ENCODE assay signal across 16 mouse cellular contexts in the genomic region with DNA sequence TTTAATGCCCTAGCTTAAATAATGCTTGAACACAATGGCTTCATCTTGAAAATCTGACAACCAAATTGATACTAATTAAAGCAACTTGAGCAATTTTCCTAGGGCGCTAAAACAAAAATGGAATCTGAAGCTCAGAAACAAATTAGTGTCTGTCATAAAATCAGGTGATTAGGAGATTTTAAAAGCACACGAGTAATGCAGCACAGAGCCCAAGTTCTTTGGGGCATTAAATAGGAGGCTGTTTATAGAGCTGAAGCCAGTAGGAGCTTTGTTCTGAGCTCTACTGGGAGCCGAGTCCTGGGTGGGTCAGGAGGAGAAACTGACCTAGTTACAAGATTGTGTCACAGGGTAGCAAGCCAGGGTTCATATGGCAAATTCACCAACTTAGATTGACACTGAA. TPM values are rescaled to one million over a fixed set of nuclear protein-coding genes. Genes with fewer than 3 reads are reported as not detected.
DNase-seq lines count a peak whose midpoint lies in the region; ATAC-seq and TF ChIP-seq lines count a peak whose summit lies in the region.
"Had no signal": no experiment of that assay in that cellular context is flagged by ENCODE, and none has a peak within 500 bp of the region (broad histone marks: within the 10 kb centered on the region; RNA-seq: fewer than 3 reads in every experiment).

No protein-coding gene starts in this region.

- H3K4me3 ChIP-seq in forebrain, postnatal 0 days (ENCODE audit: low read depth, low read length), result no peak overlapping the region
- no peak overlapping the region for H3K4me3 ChIP-seq in forebrain, embryonic 13.5 days
- H3K4me3 ChIP-seq in midbrain, embryonic 16.5 days (ENCODE audit: low read depth, low read length), result no peak overlapping the region
- H3K4me3 ChIP-seq in midbrain, embryonic 15.5 days, result no peak overlapping the region
- H3K4me3 ChIP-seq in olfactory bulb, adult 2 months (ENCODE audit: insufficient read depth, low read depth, low read length), result no peak overlapping the region
- H3K4me3 ChIP-seq: embryonic facial prominence, embryonic 12.5 days; heart, embryonic 13.5 days had no signal

- no peak for DNase-seq in forebrain, postnatal 0 days
- no peak for DNase-seq in lung, adult 18-20 months
- DNase-seq: adrenal gland, adult 8-10 months; adrenal gland, postnatal 36 days; cerebellum, adult 11-12 months; gastrocnemius, postnatal 25 days; heart, postnatal 36 days; kidney, adult 11 months had no signal

- 24% methylated on average over 3 of the region's 3 CpGs for WGBS in forebrain, postnatal 0 days
- 45% methylated on average over 3 of the region's 3 CpGs for WGBS in forebrain, embryonic 13.5 days
- 58% methylated on average over 3 of the region's 3 CpGs for WGBS in midbrain, embryonic 16.5 days
- WGBS in midbrain, embryonic 15.5 days, result 62% methylated on average over 3 of the region's 3 CpGs
- 27% methylated on average over 3 of the region's 3 CpGs for WGBS in olfactory bulb, adult 2 months

- TF ChIP-seq CTCF in forebrain, postnatal 0 days (IDR thresholded peaks at IDR 0.05; ENCODE audit: low read depth), result no peak
- TF ChIP-seq CTCF in olfactory bulb, adult 2 months (IDR thresholded peaks at IDR 0.05; ENCODE audit: insufficient read depth, low read depth, low read length), result no peak

- no peaks in the 10 kb centered on the region for H3K36me3 ChIP-seq in forebrain, postnatal 0 days (ENCODE audit: insufficient read depth)
- H3K36me3 ChIP-seq in forebrain, embryonic 13.5 days (ENCODE audit: poor library complexity, severe bottlenecking), result no peaks in the 10 kb centered on the region
- H3K36me3 ChIP-seq in midbrain, embryonic 16.5 days (ENCODE audit: control insufficient read depth, insufficient read depth, low read length), result no peaks in the 10 kb centered on the region
- H3K36me3 ChIP-seq in midbrain, embryonic 15.5 days (replicated peaks), result no peaks in the 10 kb centered on the region
- H3K36me3 ChIP-seq: embryonic facial prominence, embryonic 12.5 days; heart, embryonic 13.5 days had no signal

- no peaks in the 10 kb centered on the region for H3K27me3 ChIP-seq in forebrain, postnatal 0 days (ENCODE audit: insufficient read depth, low read length)
- H3K27me3 ChIP-seq in forebrain, embryonic 13.5 days, result no peaks in the 10 kb centered on the region
- no peaks in the 10 kb centered on the region for H3K27me3 ChIP-seq in midbrain, embryonic 16.5 days (ENCODE audit: control insufficient read depth, insufficient read depth, low read depth, low read length)
- H3K27me3 ChIP-seq in midbrain, embryonic 15.5 days (replicated peaks), result no peaks in the 10 kb centered on the region
- H3K27me3 ChIP-seq: embryonic facial prominence, embryonic 12.5 days; heart, embryonic 13.5 days had no signal

- no peaks in the 10 kb centered on the region for H3K9me3 ChIP-seq in forebrain, postnatal 0 days (ENCODE audit: low read length)
- no peaks in the 10 kb centered on the region for H3K9me3 ChIP-seq in forebrain, embryonic 13.5 days (replicated peaks)
- no peaks in the 10 kb centered on the region for H3K9me3 ChIP-seq in midbrain, embryonic 16.5 days (replicated peaks; ENCODE audit: control insufficient read depth, low read length, poor library complexity, severe bottlenecking)
- no peaks in the 10 kb centered on the region for H3K9me3 ChIP-seq in midbrain, embryonic 15.5 days
- H3K9me3 ChIP-seq: embryonic facial prominence, embryonic 12.5 days; heart, embryonic 13.5 days had no signal

- ATAC-seq in forebrain, postnatal 0 days, result peak; percentile 64; the same call in 1 of the 2 replicates
- ATAC-seq in forebrain, embryonic 13.5 days, result no peak
- no peak for ATAC-seq in midbrain, embryonic 16.5 days
- no peak for ATAC-seq in midbrain, embryonic 15.5 days (replicated peaks)
- ATAC-seq in erythroblast, adult 5-6 weeks (replicated peaks; ENCODE audit: low FRiP score, poor library complexity, severe bottlenecking), result no peak
- ATAC-seq: hindbrain, embryonic 16.5 days had no signal

- TF ChIP-seq POLR2A in olfactory bulb, adult 2 months (IDR thresholded peaks at IDR 0.05; ENCODE audit: insufficient read depth, low read depth, low read length), result no peak

- H3K27ac ChIP-seq in forebrain, postnatal 0 days (ENCODE audit: low read depth, low read length), result peak overlapping the region; percentile 60; the same call in 1 of the 2 replicates
- H3K27ac ChIP-seq in forebrain, embryonic 13.5 days, result no peak overlapping the region; the same call in none of the 2 replicates
- peak overlapping the region; percentile 28; the same call in 1 of the 2 replicates for H3K27ac ChIP-seq in midbrain, embryonic 16.5 days (ENCODE audit: low read length)
- no peak overlapping the region for H3K27ac ChIP-seq in midbrain, embryonic 15.5 days
- peak overlapping the region; percentile 45; the same call in 1 of the 2 replicates for H3K27ac ChIP-seq in olfactory bulb, adult 2 months (ENCODE audit: insufficient read depth, low read depth, low read length)
- H3K27ac ChIP-seq: embryonic facial prominence, embryonic 12.5 days; heart, embryonic 13.5 days had no signal

- H3K4me2 ChIP-seq in forebrain, postnatal 0 days (ENCODE audit: low read depth), result no peak overlapping the region
- no peak overlapping the region for H3K4me2 ChIP-seq in forebrain, embryonic 13.5 days
- no peak overlapping the region for H3K4me2 ChIP-seq in midbrain, embryonic 16.5 days (ENCODE audit: low read length)
- no peak overlapping the region for H3K4me2 ChIP-seq in midbrain, embryonic 15.5 days
- H3K4me2 ChIP-seq: embryonic facial prominence, embryonic 12.5 days; heart, embryonic 13.5 days had no signal

- no peak overlapping the region for H3K9ac ChIP-seq in forebrain, postnatal 0 days
- no peak overlapping the region for H3K9ac ChIP-seq in forebrain, embryonic 13.5 days
- H3K9ac ChIP-seq in midbrain, embryonic 16.5 days (ENCODE audit: low read depth, low read length), result no peak overlapping the region
- no peak overlapping the region for H3K9ac ChIP-seq in midbrain, embryonic 15.5 days
- H3K9ac ChIP-seq: embryonic facial prominence, embryonic 12.5 days; heart, embryonic 13.5 days had no signal

- H3K4me1 ChIP-seq in forebrain, postnatal 0 days (ENCODE audit: insufficient read depth), result peaks cover 2% of the 10 kb centered on the region; the same call in 1 of the 2 replicates
- peaks cover 8% of the 10 kb centered on the region for H3K4me1 ChIP-seq in forebrain, embryonic 13.5 days
- no peaks in the 10 kb centered on the region; the same call in 1 of the 2 replicates for H3K4me1 ChIP-seq in midbrain, embryonic 16.5 days (ENCODE audit: control insufficient read depth, insufficient read depth, low read length)
- peaks cover 3% of the 10 kb centered on the region; the same call in 1 of the 2 replicates for H3K4me1 ChIP-seq in midbrain, embryonic 15.5 days
- H3K4me1 ChIP-seq in olfactory bulb, adult 2 months (ENCODE audit: control insufficient read depth, insufficient read depth, low read length), result no peaks in the 10 kb centered on the region

RNA-seq across cellular contexts. Expression of a gene that starts 5.2 kb away (rescaled TPM):
- total RNA-seq in forebrain, postnatal 0 days (2014; rRNA removed), result 19.2 and 33.8 TPM in 2 replicates
- 19.8 and 29.3 TPM in 2 replicates for polyA plus RNA-seq in forebrain, postnatal 0 days (2015; fragmentation: Nextera tagmentation; extraction: Ambion mirVana)
- polyA plus RNA-seq in forebrain, embryonic 13.5 days (2015; fragmentation: Nextera tagmentation; extraction: Ambion mirVana), result 62.0 and 65.6 TPM in 2 replicates
- 32.7 and 41.2 TPM in 2 replicates for polyA plus RNA-seq in midbrain, embryonic 16.5 days (2015; fragmentation: Nextera tagmentation; extraction: Ambion mirVana)
- polyA plus RNA-seq in midbrain, embryonic 15.5 days (2015; fragmentation: Nextera tagmentation; extraction: Ambion mirVana), result 32.6 and 37.3 TPM in 2 replicates
- not detected in 2 replicates for polyA plus RNA-seq in olfactory bulb, adult 2 months (2012; ENCODE audit: insufficient read depth, insufficient read length, low replicate concordance, missing spikeins)
- 1.7 and 6.5 TPM in 2 replicates for total RNA-seq in erythroblast, adult 5-6 weeks (2015; ENCODE audit: low replicate concordance)
- total RNA-seq in erythroblast, adult 5-6 weeks (2017; ENCODE audit: low replicate concordance), result 8.9 and 10.8 TPM in 2 replicates

RNA-seq across cellular contexts. Expression of a gene that starts 34.9 kb away (rescaled TPM):
- total RNA-seq in forebrain, postnatal 0 days (2014; rRNA removed), result 29.5 and 44.8 TPM in 2 replicates
- 7.7 and 10.8 TPM in 2 replicates for polyA plus RNA-seq in forebrain, postnatal 0 days (2015; fragmentation: Nextera tagmentation; extraction: Ambion mirVana)
- polyA plus RNA-seq in forebrain, embryonic 13.5 days (2015; fragmentation: Nextera tagmentation; extraction: Ambion mirVana), result 16.2 and 18.5 TPM in 2 replicates
- polyA plus RNA-seq in midbrain, embryonic 16.5 days (2015; fragmentation: Nextera tagmentation; extraction: Ambion mirVana), result 14.9 and 17.4 TPM in 2 replicates
- polyA plus RNA-seq in midbrain, embryonic 15.5 days (2015; fragmentation: Nextera tagmentation; extraction: Ambion mirVana), result 17.0 and 17.9 TPM in 2 replicates
- polyA plus RNA-seq in olfactory bulb, adult 2 months (2012; ENCODE audit: insufficient read depth, insufficient read length, low replicate concordance, missing spikeins), result 43.9 and 133 TPM in 2 replicates
- total RNA-seq in erythroblast, adult 5-6 weeks (2015; ENCODE audit: low replicate concordance), result 12.9 and 24.7 TPM in 2 replicates
- 4.2 and 5.4 TPM in 2 replicates for total RNA-seq in erythroblast, adult 5-6 weeks (2017; ENCODE audit: low replicate concordance)

RNA-seq across cellular contexts. Expression of a gene that starts 59.4 kb away (rescaled TPM):
- 2.0 and 2.8 TPM in 2 replicates for total RNA-seq in forebrain, postnatal 0 days (2014; rRNA removed)
- polyA plus RNA-seq in forebrain, postnatal 0 days (2015; fragmentation: Nextera tagmentation; extraction: Ambion mirVana), result 4.8 and 5.6 TPM in 2 replicates
- 28.8 and 30.4 TPM in 2 replicates for polyA plus RNA-seq in forebrain, embryonic 13.5 days (2015; fragmentation: Nextera tagmentation; extraction: Ambion mirVana)
- 6.3 and 6.6 TPM in 2 replicates for polyA plus RNA-seq in midbrain, embryonic 16.5 days (2015; fragmentation: Nextera tagmentation; extraction: Ambion mirVana)
- polyA plus RNA-seq in midbrain, embryonic 15.5 days (2015; fragmentation: Nextera tagmentation; extraction: Ambion mirVana), result 6.5 and 7.4 TPM in 2 replicates
- polyA plus RNA-seq in olfactory bulb, adult 2 months (2012; ENCODE audit: insufficient read depth, insufficient read length, low replicate concordance, missing spikeins), result not detected in 2 replicates
- total RNA-seq in erythroblast, adult 5-6 weeks (2015; ENCODE audit: low replicate concordance), result 31.7 and 53.5 TPM in 2 replicates
- 27.5 and 55.0 TPM in 2 replicates for total RNA-seq in erythroblast, adult 5-6 weeks (2017; ENCODE audit: low replicate concordance)

Comparison
In these comparisons a context has a peak if more than half of its experiments do, and no peak if none do; other contexts are left out.
1. H3K27ac ChIP-seq: peak in forebrain, postnatal 0 days (single experiment), midbrain, embryonic 16.5 days (single experiment) and olfactory bulb, adult 2 months (single experiment); none in forebrain, embryonic 13.5 days (single experiment) and midbrain, embryonic 15.5 days (single experiment).